In genomic region chr7:141696538-141696937, GRCm38 (mm10) we compare ENCODE assay signal across 24 mouse cellular contexts. TPM values are rescaled to one million over a fixed set of nuclear protein-coding genes. Genes with fewer than 3 reads are reported as not detected.
"Had no signal": no experiment of that assay in that cellular context is flagged by ENCODE, and none has a peak within 500 bp of the region (broad histone marks: within the 10 kb centered on the region; RNA-seq: fewer than 3 reads in every experiment).

No protein-coding gene starts in this region.

- H3K36me3 ChIP-seq: liver, embryonic 13.5 days; midbrain, embryonic 12.5 days; midbrain, embryonic 15.5 days; neural tube, embryonic 13.5 days; stomach, embryonic 15.5 days had no signal

- DNase-seq: kidney, adult 8-10 months; kidney, postnatal 25 days; liver, embryonic 13.5 days; lung, adult 2 months; lung, postnatal 14 days; lung, postnatal 4 days; retina, postnatal 1 day; right cerebral cortex, postnatal 25 days; spleen, adult 18-20 months; thymus, postnatal 25 days had no signal

- H3K4me1 ChIP-seq: midbrain, embryonic 12.5 days; midbrain, embryonic 15.5 days; neural tube, embryonic 13.5 days; stomach, embryonic 15.5 days had no signal

- H3K9me3 ChIP-seq: liver, embryonic 13.5 days; midbrain, embryonic 12.5 days; midbrain, embryonic 15.5 days; neural tube, embryonic 13.5 days; stomach, embryonic 15.5 days had no signal

- H3K27me3 ChIP-seq: midbrain, embryonic 15.5 days; neural tube, embryonic 13.5 days; stomach, embryonic 15.5 days had no signal

- ATAC-seq: midbrain, embryonic 15.5 days had no signal

- H3K4me2 ChIP-seq: liver, embryonic 13.5 days; midbrain, embryonic 12.5 days; midbrain, embryonic 15.5 days; neural tube, embryonic 13.5 days; stomach, embryonic 15.5 days had no signal

- H3K27ac ChIP-seq: liver, embryonic 13.5 days; midbrain, embryonic 12.5 days; midbrain, embryonic 15.5 days; neural tube, embryonic 13.5 days; stomach, embryonic 15.5 days had no signal

- H3K4me3 ChIP-seq: liver, embryonic 13.5 days; midbrain, embryonic 12.5 days; midbrain, embryonic 15.5 days; myocyte; neural tube, embryonic 13.5 days; stomach, embryonic 15.5 days had no signal

- H3K9ac ChIP-seq: liver, embryonic 13.5 days; midbrain, embryonic 12.5 days; midbrain, embryonic 15.5 days; neural tube, embryonic 13.5 days; stomach, embryonic 15.5 days had no signal

RNA-seq across cellular contexts. Expression of gene Muc2, which starts 6.4 kb away (rescaled TPM):
- total RNA-seq: liver, adult 2 months; megakaryocyte progenitor cell, adult 5-6 weeks; megakaryocyte-erythroid progenitor cell, adult 5-6 weeks; monocyte, adult 5-6 weeks; neutrophil, adult 5-6 weeks had no signal
- polyA plus RNA-seq: myocyte had no signal

RNA-seq across cellular contexts. Expression of gene Muc6, which starts 41.4 kb away (rescaled TPM):
- total RNA-seq: layer of hippocampus, adult 8-10 months; layer of hippocampus, postnatal 10 days; left cerebral cortex, adult 8-10 months; left cerebral cortex, postnatal 25 days; liver, adult 2 months; neutrophil, adult 5-6 weeks had no signal
- polyA plus RNA-seq: liver, adult 2 months had no signal
